Mouse (Mus musculus): ENCODE data around the gene Rasl12. TPM values are rescaled to one million over a fixed set of nuclear protein-coding genes. Genes with fewer than 3 reads are reported as not detected.

Gene Rasl12
- polyA plus RNA-seq, 1 experiment = 0.11 TPM

DNA sequence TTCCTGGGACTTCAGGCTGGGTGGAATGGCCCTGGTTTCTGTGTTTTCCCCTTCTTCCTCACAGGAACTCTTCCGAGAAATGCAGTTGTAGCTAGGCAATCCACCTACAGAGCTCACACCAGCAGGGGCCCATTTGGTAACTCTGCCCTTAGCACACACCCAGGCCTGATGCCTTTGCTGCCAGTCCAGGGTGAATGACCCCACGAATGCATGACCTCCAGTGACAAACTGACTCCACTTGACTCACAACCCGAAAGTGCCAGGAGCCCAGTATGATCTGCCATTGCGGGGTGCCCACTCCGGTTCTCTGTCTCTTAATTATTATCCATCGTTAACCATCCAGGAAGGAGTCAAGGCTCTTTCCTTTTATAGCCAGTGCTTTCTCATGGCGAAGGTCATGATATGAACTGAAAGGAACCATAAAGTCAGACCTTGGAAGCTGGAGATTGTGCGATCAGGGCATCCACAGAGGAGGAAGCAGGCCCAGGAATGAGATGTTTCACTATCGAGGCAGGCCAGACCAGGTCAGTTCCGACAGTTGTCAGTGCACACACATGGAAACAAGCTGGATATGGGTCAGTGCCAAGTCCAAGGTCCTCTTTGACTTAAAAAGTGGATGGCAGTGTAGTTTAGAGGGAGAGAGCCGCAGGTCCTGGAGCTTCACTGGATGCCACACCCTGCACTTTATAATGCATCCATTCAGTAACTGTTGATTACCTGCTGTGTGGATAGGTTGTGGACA, 24.6 kb downstream of the Rasl12 start, which contains the start of gene Slc51b:
Gene Slc51b (minus strand): TSS at position 196 of the 742 bp plus-strand sequence.
- H3ac ChIP-seq (ENCODE audit: control insufficient read depth, insufficient read length) = no peak within 1 kb of the TSS

DNA sequence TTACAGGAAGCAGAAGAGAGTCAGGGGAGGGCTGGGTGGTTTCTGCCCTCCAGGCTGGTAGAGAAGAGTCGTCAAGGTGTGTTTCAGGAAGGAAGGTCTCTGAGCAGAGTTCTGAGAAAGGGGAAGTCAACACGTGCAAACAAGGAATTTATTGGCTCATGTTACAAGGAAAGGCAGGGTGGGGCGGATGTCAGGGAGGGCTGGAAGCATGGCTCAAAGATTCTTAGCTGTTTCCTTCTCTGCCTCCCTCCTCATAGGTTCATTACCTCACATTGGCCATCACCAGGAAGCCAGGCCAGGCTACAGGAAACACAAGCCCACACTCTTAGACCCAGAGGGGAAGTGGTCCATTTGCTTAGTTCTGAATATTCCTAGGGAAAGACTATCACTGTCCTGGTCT, 26.1 kb downstream of the Rasl12 start:
- Histone ChIP-seq H3K36me3 (ENCODE audit: control insufficient read depth, insufficient read depth) (no peaks in the 10 kb centered on the region), H3K4me2 (ENCODE audit: low read depth) (no peak overlapping the region), H3ac (ENCODE audit: control insufficient read depth, insufficient read length) (no peak overlapping the region), H3K79me2 (ENCODE audit: control insufficient read depth, insufficient read depth) (no peaks in the 10 kb centered on the region), H3K27me3 (ENCODE audit: control insufficient read depth, insufficient read depth, insufficient read length) (no peaks in the 10 kb centered on the region), H3K4me3 (no peak overlapping the region)
- TF ChIP-seq POLR2A (IDR thresholded peaks at IDR 0.05; ENCODE audit: insufficient read length, low read depth) = no peak
- no peak for TF ChIP-seq REST (IDR thresholded peaks at IDR 0.05; ENCODE audit: insufficient read depth, insufficient read length)
- no peak for TF ChIP-seq MYOD1 (IDR thresholded peaks at IDR 0.05; ENCODE audit: control insufficient read depth in 1 of 3, insufficient read length in 2 of 3, low read depth in 2 of 3)
- no peak for TF ChIP-seq TCF3 (IDR thresholded peaks at IDR 0.05; ENCODE audit: insufficient read length, low read depth)
- TF ChIP-seq POLR2AphosphoS2 (IDR thresholded peaks at IDR 0.05; ENCODE audit: insufficient read length, low read depth) = no peak
- TF ChIP-seq MAX (IDR thresholded peaks at IDR 0.05; ENCODE audit: low read depth) = no peak
- no peak for TF ChIP-seq E2F4 (IDR thresholded peaks at IDR 0.05; ENCODE audit: insufficient read depth)
- TF ChIP-seq SRF (IDR thresholded peaks at IDR 0.05; ENCODE audit: control insufficient read depth, insufficient read length, low read depth) = no peak
- no peak for TF ChIP-seq MYOG (IDR thresholded peaks at IDR 0.05; ENCODE audit: control insufficient read depth in 1 of 3, insufficient read depth in 1 of 3, insufficient read length in 2 of 3, low read depth in 2 of 3)
- TF ChIP-seq TCF12 (IDR thresholded peaks at IDR 0.05; ENCODE audit: insufficient read depth, poor library complexity, severe bottlenecking) = no peak
- TF ChIP-seq CEBPB (IDR thresholded peaks at IDR 0.05; ENCODE audit: insufficient read depth, poor library complexity, severe bottlenecking) = no peak
- no peak for TF ChIP-seq USF1 (IDR thresholded peaks at IDR 0.05; ENCODE audit: low read depth)

More for the DNA sequence above, 24.6 kb downstream of the Rasl12 start, which contains the start of gene Slc51b:
- TF ChIP-seq MAX (IDR thresholded peaks at IDR 0.05; ENCODE audit: low read depth) = no peak
- TF ChIP-seq TCF12 (IDR thresholded peaks at IDR 0.05; ENCODE audit: insufficient read depth, poor library complexity, severe bottlenecking) = no peak
- TF ChIP-seq POLR2A (IDR thresholded peaks at IDR 0.05; ENCODE audit: insufficient read length, low read depth) = no peak
- no peak for TF ChIP-seq MYOG (IDR thresholded peaks at IDR 0.05; ENCODE audit: control insufficient read depth in 1 of 3, insufficient read depth in 1 of 3, insufficient read length in 2 of 3, low read depth in 2 of 3)
- no peak for TF ChIP-seq SRF (IDR thresholded peaks at IDR 0.05; ENCODE audit: control insufficient read depth, insufficient read length, low read depth)
- no peak for TF ChIP-seq POLR2AphosphoS2 (IDR thresholded peaks at IDR 0.05; ENCODE audit: insufficient read length, low read depth)
- TF ChIP-seq CEBPB (IDR thresholded peaks at IDR 0.05; ENCODE audit: insufficient read depth, poor library complexity, severe bottlenecking) = no peak
- TF ChIP-seq REST (IDR thresholded peaks at IDR 0.05; ENCODE audit: insufficient read depth, insufficient read length) = no peak
- no peak for TF ChIP-seq TCF3 (IDR thresholded peaks at IDR 0.05; ENCODE audit: insufficient read length, low read depth)
- Histone ChIP-seq H3K79me2 (ENCODE audit: control insufficient read depth, insufficient read depth) (no peaks in the 10 kb centered on the region), H3K4me3 (no peak within 1 kb of the TSS), H3K36me3 (ENCODE audit: control insufficient read depth, insufficient read depth) (no peaks in the 10 kb centered on the region), H3K4me2 (ENCODE audit: low read depth) (no peak within 1 kb of the TSS), H3K27me3 (ENCODE audit: control insufficient read depth, insufficient read depth, insufficient read length) (no peaks in the 10 kb centered on the region)

DNA sequence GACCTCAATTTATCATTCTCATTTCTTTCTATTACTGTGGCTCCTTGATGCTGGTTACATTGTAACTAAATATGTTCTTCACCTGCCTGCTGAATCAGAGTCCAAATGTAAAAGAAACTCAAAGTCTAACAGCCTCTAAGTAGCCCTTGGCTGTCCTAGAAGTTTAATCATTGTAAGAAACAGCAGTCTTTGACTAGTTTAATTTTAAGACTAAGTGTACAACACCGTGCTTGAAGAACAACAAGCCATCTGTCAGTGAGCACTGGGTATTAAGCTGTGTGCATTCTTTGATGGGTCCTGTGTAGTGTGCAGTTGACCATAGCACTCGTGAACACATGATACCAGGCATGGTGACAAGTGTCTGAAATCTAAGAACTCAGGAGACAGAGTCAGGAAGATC, 29.2 kb downstream of the Rasl12 start:
- Histone ChIP-seq H3ac (ENCODE audit: control insufficient read depth, insufficient read length) (no peak overlapping the region), H3K36me3 (ENCODE audit: control insufficient read depth, insufficient read depth) (no peaks in the 10 kb centered on the region), H3K4me3 (no peak overlapping the region), H3K79me2 (ENCODE audit: control insufficient read depth, insufficient read depth) (no peaks in the 10 kb centered on the region), H3K27me3 (ENCODE audit: control insufficient read depth, insufficient read depth, insufficient read length) (no peaks in the 10 kb centered on the region), H3K4me2 (ENCODE audit: low read depth) (no peak overlapping the region)
- TF ChIP-seq MAX (IDR thresholded peaks at IDR 0.05; ENCODE audit: low read depth) (no peak), USF1 (IDR thresholded peaks at IDR 0.05; ENCODE audit: low read depth) (no peak), MYOG (IDR thresholded peaks at IDR 0.05; ENCODE audit: control insufficient read depth in 1 of 3, insufficient read depth in 1 of 3, insufficient read length in 2 of 3, low read depth in 2 of 3) (no peak), TCF12 (IDR thresholded peaks at IDR 0.05; ENCODE audit: insufficient read depth, poor library complexity, severe bottlenecking) (no peak), REST (IDR thresholded peaks at IDR 0.05; ENCODE audit: insufficient read depth, insufficient read length) (no peak), E2F4 (IDR thresholded peaks at IDR 0.05; ENCODE audit: insufficient read depth) (no peak), MYOD1 (IDR thresholded peaks at IDR 0.05; ENCODE audit: control insufficient read depth in 1 of 3, insufficient read length in 2 of 3, low read depth in 2 of 3) (no peak), CEBPB (IDR thresholded peaks at IDR 0.05; ENCODE audit: insufficient read depth, poor library complexity, severe bottlenecking) (no peak), POLR2A (IDR thresholded peaks at IDR 0.05; ENCODE audit: insufficient read length, low read depth) (no peak), SRF (IDR thresholded peaks at IDR 0.05; ENCODE audit: control insufficient read depth, insufficient read length, low read depth) (no peak), POLR2AphosphoS2 (IDR thresholded peaks at IDR 0.05; ENCODE audit: insufficient read length, low read depth) (no peak), TCF3 (IDR thresholded peaks at IDR 0.05; ENCODE audit: insufficient read length, low read depth) (no peak)

DNA sequence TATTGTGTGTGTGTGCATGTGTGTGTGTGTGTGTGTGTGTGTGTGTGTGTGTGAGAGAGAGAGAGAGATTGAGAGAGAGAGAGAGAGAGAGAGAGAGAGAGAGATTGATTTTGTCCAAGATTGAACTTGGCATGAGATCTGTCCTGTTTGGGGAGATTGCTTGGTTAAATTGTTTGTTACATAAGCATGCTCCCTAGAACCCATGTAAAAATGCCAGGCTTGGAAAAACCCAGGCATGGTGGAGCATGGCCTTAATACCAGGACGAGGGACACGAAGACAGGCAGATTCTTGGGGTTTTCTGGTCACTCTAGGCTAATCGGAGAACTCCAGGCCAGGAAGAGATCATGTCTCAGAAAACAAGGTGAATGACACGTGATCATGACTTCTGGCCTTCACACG, 29.7 kb downstream of the Rasl12 start:
- H3K79me2 ChIP-seq (ENCODE audit: control insufficient read depth, insufficient read depth) = no peaks in the 10 kb centered on the region
- no peaks in the 10 kb centered on the region for H3K36me3 ChIP-seq (ENCODE audit: control insufficient read depth, insufficient read depth)
- TF ChIP-seq SRF (IDR thresholded peaks at IDR 0.05; ENCODE audit: control insufficient read depth, insufficient read length, low read depth) (no peak), REST (IDR thresholded peaks at IDR 0.05; ENCODE audit: insufficient read depth, insufficient read length) (no peak), MYOD1 (IDR thresholded peaks at IDR 0.05; ENCODE audit: control insufficient read depth in 1 of 3, insufficient read length in 2 of 3, low read depth in 2 of 3) (no peak), CEBPB (IDR thresholded peaks at IDR 0.05; ENCODE audit: insufficient read depth, poor library complexity, severe bottlenecking) (no peak), MYOG (IDR thresholded peaks at IDR 0.05; ENCODE audit: control insufficient read depth in 1 of 3, insufficient read depth in 1 of 3, insufficient read length in 2 of 3, low read depth in 2 of 3) (no peak)

More for the DNA sequence above, 29.7 kb downstream of the Rasl12 start:
- Histone ChIP-seq H3K4me2 (ENCODE audit: low read depth) (no peak overlapping the region), H3K4me3 (no peak overlapping the region), H3K27me3 (ENCODE audit: control insufficient read depth, insufficient read depth, insufficient read length) (no peaks in the 10 kb centered on the region), H3ac (ENCODE audit: control insufficient read depth, insufficient read length) (no peak overlapping the region)
